Mouse (Mus musculus) left cerebral cortex, adult 11 months (tissue): ENCODE measurements at regions not wholly inside any gene's neighbourhood (a gene's known extent, or its start where the extent isn't known, plus 50 kb on each side); places are given as distances from the start of the nearest gene placed in this dataset.
A peak's percentile ranks its signal among the peaks of the same experiment; 100 is the strongest.

Experiments used
- DNase-seq: peaks from one replicate; pipeline ENCODE4 v3.0.0; 2022; ENCODE audit warnings: low spot score

GRCm38 (mm10) chr4:153227680-153228420 is 254.8 kb downstream of the Ajap1 start:
- no peak for DNase-seq

- DNase-seq: no peak
Measured at GRCm38 (mm10) chr4:153224618-153225177, 257.9 kb downstream of the Ajap1 start.

DNA sequence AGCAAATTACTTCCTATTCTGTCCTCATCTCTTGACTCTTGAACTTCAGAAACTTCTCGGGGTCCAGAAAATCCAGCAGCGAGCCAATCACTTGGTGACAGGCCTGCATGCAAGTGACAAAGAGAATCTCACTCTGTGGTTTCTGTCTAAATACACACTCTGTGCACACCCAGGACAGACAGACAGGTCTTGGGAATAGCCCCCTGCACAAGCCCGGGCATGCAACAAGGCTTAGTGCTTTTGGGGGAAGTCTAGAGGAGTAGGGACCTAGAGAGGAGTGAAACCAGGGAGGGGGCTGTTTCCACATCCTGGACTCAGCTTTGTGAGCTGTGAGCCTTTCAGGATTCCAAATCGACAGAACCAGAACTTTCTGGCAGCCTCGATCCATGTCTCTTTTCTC is 259.6 kb downstream of the Ajap1 start:
- DNase-seq: no peak

DNA sequence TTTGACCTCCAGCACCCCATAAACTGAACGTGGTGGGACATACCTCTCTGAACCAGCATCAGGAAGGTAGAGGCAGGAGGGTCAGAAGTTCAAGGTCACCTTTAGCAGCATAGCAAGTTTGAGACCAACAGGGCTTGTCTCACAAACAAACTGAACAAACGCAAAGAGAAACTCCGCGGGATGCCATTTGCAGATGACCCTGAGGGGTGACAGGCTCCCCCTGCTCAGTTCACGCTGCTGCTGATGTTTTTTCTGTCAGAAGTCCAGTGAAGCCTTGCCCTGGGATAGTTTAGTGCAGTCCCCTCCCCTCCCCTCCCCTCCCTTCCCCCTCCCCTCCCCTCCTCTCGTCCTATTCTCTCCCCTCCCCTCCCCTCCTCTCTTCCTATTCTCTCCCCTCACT is 262.1 kb downstream of the Ajap1 start:
- no peak for DNase-seq

- DNase-seq: no peak
Measured at GRCm38 (mm10) chr4:153220074-153220473, 262.5 kb downstream of the Ajap1 start.

GRCm38 (mm10) chr4:153217541-153217980 is 265.1 kb downstream of the Ajap1 start:
- DNase-seq: peak; percentile 29

DNA sequence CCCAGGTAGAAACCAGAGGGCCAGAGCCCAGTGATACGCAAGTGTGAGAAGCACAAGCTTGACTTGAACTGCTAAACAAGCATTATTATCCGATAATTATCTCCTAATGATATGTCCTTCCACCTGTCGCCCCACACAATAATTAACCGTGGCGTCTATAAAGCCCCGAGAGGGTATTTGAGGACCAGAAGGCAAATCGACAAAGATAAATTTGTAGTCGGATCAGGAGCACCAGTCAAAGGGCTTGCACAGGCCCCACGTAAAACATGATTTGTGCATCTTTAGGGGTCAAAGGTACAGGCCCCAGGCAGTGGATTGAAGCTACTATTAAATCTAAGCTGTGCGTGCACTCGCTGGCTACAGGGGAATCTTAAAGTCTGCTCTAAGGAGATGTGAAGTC is 270.5 kb downstream of the Ajap1 start:
- DNase-seq: no peak

- DNase-seq: no peak
Measured at GRCm38 (mm10) chr4:153208822-153209221, 273.8 kb downstream of the Ajap1 start.

DNA sequence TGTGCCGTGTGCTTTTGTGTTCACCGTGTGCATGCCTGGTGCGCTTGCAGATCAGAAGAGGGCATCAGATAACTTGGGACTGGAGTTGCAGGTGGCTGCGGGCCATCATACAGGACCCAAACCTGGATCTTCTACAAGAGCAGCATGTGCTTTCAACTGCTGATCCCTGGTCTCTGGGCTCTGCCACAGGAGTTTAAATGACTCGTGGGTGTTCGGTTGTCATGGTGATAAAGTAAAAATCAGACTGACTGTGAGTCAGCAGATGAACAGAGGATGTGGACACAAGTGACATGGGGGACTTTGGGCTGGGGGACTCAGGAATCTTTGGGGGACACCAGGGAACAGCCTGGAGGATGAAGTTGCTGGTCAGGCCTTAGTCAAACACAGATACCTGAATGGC is 274.4 kb downstream of the Ajap1 start:
- no peak for DNase-seq

DNA sequence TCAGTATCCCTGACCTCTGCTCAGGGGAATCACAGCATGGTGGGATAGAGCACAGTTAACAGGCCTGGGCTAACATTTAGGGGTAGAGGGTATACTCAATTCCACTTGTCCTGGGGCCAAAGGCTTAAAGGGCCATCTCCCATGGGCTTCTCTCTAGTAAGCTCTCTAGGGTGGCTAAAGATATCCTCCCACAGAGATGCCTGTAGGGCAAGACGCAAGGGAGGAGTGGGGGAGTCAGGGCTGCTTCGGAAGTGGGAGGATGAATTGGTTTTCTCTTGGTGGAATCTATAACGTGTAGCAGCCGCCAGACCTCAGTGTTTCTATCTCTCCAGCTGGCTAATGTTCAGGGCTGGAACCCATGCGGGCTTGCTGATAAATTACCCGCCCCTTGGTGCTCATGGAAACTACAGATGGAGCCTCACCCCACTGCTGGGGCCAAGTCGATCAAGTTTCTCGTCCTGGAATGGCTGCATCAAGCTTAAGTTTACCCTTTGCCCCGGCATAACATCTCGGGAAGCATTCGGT is 275.0 kb downstream of the Ajap1 start:
- DNase-seq: no peak

DNA sequence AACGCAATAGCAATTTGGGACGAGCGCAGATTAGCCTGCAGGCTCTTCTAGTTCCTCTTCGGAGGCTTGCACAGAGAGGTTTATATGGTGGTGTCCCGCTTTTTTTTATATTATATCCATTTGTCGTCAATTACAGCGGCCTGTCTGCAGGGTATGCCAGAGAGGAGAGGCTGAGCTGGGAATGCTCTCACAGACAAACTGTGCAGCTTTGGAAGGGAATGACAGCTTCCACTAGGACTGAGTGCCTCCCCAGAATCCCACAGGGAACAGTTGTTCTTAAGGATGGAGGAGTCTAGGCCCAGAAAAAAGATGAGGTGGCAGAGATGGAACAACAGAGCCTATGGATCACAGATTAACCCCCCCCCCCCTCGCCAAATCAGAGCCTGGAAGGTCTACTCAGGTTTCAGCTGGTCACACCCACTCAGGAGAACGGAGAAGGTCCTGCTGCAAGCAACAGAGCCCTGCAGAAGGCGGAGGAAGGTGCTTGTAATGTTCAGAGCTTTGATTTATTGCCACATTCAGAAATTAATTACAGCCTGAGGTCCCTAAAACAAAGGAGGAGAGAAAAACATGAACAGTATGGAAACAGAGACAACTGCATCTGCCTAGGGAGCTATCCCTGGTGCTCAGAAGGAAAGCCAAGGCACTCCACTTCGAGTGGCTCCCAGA is 275.7 kb downstream of the Ajap1 start:
- DNase-seq: no peak

DNA sequence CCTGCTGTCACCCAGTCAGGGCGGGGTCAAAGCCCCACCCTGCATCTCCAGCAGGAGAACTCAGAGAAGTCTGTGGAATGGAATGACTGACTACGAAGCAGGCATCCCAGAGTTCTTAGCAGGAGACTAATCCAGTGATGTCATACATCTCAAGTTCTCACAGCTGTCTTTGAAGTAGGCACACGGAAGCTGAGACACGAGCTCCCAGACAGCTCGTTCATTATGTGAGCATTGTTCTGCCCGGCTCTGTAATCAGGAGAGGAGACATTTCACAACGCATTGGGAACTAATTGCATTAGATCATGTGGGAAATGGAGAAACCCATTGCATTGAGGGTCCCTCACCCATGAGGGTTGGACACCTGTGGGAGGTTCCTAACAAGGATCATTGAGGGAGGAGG is 277.8 kb downstream of the Ajap1 start:
- DNase-seq: no peak

GRCm38 (mm10) chr4:153200799-153201770 is 281.5 kb downstream of the Ajap1 start:
- DNase-seq: no peak

DNA sequence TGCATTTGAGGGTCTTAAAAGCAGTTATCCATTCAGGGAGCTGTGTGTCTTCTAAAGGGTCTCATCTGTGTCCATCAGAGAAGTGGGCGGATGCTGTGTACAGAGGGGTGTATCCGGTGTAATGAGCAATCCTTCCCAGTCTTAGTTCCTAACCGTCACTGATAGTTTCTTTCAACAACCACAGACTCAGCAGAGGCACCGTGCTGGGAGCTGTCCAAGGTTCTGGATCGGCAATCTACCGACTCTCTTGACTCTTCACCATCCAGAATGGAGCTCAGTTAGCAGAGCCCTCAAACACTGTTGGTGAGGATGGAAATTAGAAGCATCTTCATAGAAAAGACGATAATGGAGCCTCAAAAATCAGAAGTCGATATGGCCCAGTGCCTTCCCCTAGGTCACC is 293.1 kb downstream of the Ajap1 start:
- DNase-seq: no peak

DNA sequence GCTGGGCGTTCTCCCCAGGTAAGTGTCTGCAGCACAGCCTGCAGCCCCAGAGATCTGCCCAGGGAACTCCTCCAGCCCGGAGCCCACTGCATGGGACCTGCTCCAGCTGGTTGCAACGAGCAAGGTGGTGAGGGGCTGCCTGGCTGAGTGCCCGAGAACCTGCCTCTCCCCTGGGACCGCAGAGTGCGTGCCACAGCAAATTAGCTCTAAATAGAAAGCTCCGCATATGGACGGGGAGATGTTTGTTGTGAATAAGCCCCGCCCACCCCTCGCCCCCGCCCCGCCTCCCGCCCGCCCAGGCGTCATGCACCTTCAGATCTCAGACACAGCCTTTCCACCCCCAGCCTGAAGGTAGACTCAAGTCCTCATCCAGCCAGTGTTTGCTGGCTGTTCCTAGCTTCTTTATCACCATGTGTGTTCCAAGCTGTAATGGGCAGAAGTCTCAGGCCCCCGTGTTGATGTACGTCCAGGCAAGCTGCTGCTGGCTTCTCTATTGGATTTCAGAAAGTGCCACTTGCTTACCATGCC is 294.0 kb downstream of the Ajap1 start:
- DNase-seq: no peak

GRCm38 (mm10) chr4:153187959-153188503 is 294.6 kb downstream of the Ajap1 start:
- DNase-seq: no peak

DNA sequence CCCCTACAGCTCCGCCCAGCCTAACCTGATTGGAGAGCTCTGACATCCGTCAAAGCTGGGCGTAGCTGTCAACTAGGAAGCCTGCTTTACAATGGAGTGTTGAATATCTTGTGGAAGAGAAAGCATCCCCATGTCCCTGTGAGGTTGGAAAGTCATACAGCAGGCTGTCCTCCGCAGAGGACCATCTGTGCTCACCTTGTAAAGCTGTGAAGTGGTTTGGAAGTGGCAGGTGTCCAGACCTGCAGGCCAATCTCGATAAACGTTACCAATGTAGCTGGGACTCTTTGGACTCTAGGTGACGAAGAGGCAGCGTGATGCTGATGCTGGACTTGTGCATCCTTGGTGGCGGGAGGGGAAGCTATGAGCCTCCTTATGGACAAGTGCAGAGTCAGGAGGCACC is 305.1 kb downstream of the Ajap1 start:
- no peak for DNase-seq

GRCm38 (mm10) chr4:153175660-153176059 is 307.0 kb downstream of the Ajap1 start:
- no peak for DNase-seq

DNA sequence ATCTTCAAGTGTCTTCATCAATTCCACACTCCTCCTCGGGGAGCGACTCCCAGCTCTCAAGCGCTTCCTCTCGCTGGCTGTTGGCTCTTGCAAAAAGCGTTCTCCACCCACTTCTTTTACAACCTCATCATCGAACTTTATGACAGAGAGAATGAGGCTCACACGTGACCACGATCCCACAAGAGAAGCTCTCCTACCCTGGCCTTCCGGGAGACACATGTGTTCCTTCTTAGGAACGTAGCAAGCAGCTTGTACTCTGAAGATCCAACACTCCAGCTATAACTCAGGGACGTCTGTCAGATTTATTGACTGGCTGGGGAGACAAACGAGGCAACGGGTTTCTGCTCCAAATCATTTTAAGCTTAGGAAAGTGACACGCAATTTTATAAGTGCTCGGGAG is 307.5 kb downstream of the Ajap1 start:
- DNase-seq: no peak

DNA sequence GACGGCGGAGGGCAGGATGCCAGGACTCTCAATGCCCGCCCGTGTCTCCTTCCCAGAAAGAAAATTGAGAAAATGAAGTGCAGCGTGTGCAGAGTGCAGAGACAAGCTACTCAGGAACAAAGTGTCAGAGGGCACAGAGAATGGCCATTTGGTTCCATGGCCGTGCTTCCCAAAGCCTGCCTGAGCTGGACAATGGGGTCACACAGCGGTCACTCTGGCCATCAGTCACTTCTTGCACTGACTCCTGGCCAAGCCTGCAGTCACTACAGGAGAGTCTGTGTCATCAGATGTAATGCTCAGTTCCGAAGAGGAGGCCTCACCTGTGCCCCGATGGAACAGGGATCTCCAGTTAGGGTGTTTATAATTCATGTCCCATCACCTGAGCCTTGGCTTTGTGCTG is 312.6 kb downstream of the Ajap1 start:
- DNase-seq: no peak

DNA sequence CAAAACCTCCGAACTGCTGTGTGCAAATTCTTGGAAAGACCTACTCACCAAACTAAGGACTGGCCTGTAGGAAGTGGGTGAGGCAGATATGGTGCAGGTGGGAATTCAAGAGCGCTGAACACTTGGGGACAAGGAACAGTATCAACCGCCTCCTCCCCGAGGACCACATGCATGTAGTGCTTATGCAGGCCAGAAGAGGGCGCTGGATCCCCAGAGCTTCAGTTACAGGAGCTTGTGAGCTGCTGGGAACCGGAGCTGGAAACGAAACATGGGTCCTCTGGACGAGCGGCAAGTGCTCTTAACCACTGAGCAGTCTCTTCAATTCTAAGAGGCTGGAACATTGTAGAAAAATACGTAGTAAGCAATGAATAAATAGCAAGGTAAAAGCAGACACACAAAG is 317.8 kb downstream of the Ajap1 start:
- DNase-seq: no peak
